In the genomic region with DNA sequence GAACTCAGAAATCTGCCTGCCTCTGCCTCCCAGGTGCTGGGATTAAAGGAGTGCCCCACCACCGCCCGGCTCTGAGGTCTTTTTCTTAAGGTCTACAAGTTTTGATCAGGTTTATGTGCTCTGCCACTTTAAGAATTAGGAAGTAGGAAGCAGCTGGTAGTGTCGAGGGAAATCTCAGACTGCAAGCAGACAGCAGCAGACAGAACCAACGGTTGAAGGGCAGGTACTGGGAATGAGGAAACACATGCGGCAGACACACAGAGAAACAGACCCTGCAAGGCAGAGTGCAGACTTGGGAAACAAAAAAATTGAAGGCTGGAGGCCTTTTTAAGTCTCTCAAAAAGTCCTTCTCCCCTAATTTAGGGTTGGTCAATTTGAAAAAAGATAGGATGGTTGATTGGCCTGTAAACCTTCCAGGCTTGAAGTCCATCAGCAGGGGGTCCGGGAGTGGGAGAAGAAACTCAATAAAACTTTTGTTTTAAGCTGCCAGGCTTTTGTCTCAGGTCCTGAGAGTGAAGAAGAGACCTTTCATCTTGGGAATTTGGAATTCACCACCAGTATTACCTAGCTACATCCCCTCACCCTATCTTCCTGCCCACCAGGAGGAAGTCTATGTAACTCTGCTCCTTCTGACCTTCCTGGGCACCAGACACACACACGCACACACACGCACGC, we compare ENCODE assay signal across 9 mouse cellular contexts. TPM values are rescaled to one million over a fixed set of nuclear protein-coding genes. Genes with fewer than 3 reads are reported as not detected.
A peak's percentile ranks its signal among the peaks of the same experiment; 100 is the strongest.
DNase-seq lines count a peak whose midpoint lies in the region; ATAC-seq and TF ChIP-seq lines count a peak whose summit lies in the region.
"Had no signal": no experiment of that assay in that cellular context is flagged by ENCODE, and none has a peak within 500 bp of the region (broad histone marks: within the 10 kb centered on the region; RNA-seq: fewer than 3 reads in every experiment).

No protein-coding gene starts in this region.

- peak; percentile 95 for DNase-seq in heart, adult 11 months
- DNase-seq in heart, postnatal 4 days = no peak
- no peak for DNase-seq in lung, adult 2 months
- no peak for DNase-seq in lung, postnatal 14 days
- no peak for DNase-seq in ovary, postnatal 14 days (ENCODE audit: low spot score)
- DNase-seq in left cerebral cortex, adult 8-10 months (ENCODE audit: low spot score in 2 of 2) = no peak
- DNase-seq: cerebellum, adult 9-10 months had no signal

- no peak overlapping the region for H3K9ac ChIP-seq in limb, embryonic 12.5 days (replicated peaks)
- peak overlapping the region; percentile 2; the same call in 1 of the 2 replicates for H3K9ac ChIP-seq in stomach, embryonic 16.5 days (ENCODE audit: low read length)

- H3K36me3 ChIP-seq in limb, embryonic 12.5 days = no peaks in the 10 kb centered on the region
- no peaks in the 10 kb centered on the region for H3K36me3 ChIP-seq in stomach, embryonic 16.5 days (ENCODE audit: control insufficient read depth, insufficient read depth, low read length)

- H3K27me3 ChIP-seq in limb, embryonic 12.5 days = no peaks in the 10 kb centered on the region
- H3K27me3 ChIP-seq in stomach, embryonic 16.5 days (ENCODE audit: control insufficient read depth, insufficient read depth, low read length) = no peaks in the 10 kb centered on the region

- no peak for TF ChIP-seq POLR2A in lung, adult 2 months (IDR thresholded peaks at IDR 0.05; ENCODE audit: borderline replicate concordance, extremely low read depth, low read depth, low read length)

- H3K4me3 ChIP-seq in lung, adult 2 months (replicated peaks; ENCODE audit: extremely low read depth, low read depth, low read length) = peak overlapping the region; percentile 18
- H3K4me3 ChIP-seq in limb, embryonic 12.5 days (replicated peaks) = no peak overlapping the region
- H3K4me3 ChIP-seq in stomach, embryonic 16.5 days (replicated peaks; ENCODE audit: low read length) = no peak overlapping the region

- TF ChIP-seq CTCF in lung, adult 2 months (IDR thresholded peaks at IDR 0.05; ENCODE audit: insufficient read depth, low read length) = no peak

- peaks cover 33% of the 10 kb centered on the region for H3K4me1 ChIP-seq in lung, adult 2 months (ENCODE audit: control insufficient read depth, insufficient read depth, low read length)
- H3K4me1 ChIP-seq in limb, embryonic 12.5 days (replicated peaks) = peaks cover 52% of the 10 kb centered on the region
- H3K4me1 ChIP-seq in stomach, embryonic 16.5 days (ENCODE audit: control insufficient read depth, insufficient read depth, low read length) = peaks cover 58% of the 10 kb centered on the region

- no peak overlapping the region for H3K4me2 ChIP-seq in limb, embryonic 12.5 days
- H3K4me2 ChIP-seq in stomach, embryonic 16.5 days (ENCODE audit: low read depth, low read length) = no peak overlapping the region

- H3K27ac ChIP-seq in limb, embryonic 12.5 days = peak overlapping the region; percentile 12; the same call in 1 of the 2 replicates
- H3K27ac ChIP-seq in stomach, embryonic 16.5 days (ENCODE audit: low read length) = peak overlapping the region; percentile 99

- 39% methylated on average over 9 of the region's 9 CpGs for WGBS in lung, adult 2 months
- 48% methylated on average over 9 of the region's 9 CpGs for WGBS in limb, embryonic 12.5 days
- WGBS in stomach, embryonic 16.5 days = 56% methylated on average over 9 of the region's 9 CpGs

- no peaks in the 10 kb centered on the region for H3K9me3 ChIP-seq in limb, embryonic 12.5 days
- no peaks in the 10 kb centered on the region for H3K9me3 ChIP-seq in stomach, embryonic 16.5 days (replicated peaks; ENCODE audit: control insufficient read depth, low read length)

- ATAC-seq in limb, embryonic 12.5 days (ENCODE audit: insufficient number of reproducible peaks, insufficient read depth, low FRiP score, low TSS enrichment, low read depth) = no peak
- ATAC-seq in stomach, embryonic 16.5 days (ENCODE audit: insufficient read depth, low FRiP score) = no peak

RNA-seq across cellular contexts. Expression of gene Ccnd3, which starts 4.3 kb away (rescaled TPM):
- total RNA-seq in heart, postnatal 4 days (2021) = 100 to 1,000 TPM; 170 to 175 TPM
- 202 and 229 TPM in 2 replicates for polyA plus RNA-seq in lung, adult 2 months (2012; rRNA removed)
- polyA plus RNA-seq in limb, embryonic 12.5 days (2016; fragmentation: Nextera tagmentation; extraction: Ambion mirVana) = 323 and 348 TPM in 2 replicates
- 334 and 340 TPM in 2 replicates for polyA plus RNA-seq in stomach, embryonic 16.5 days (2015; fragmentation: Nextera tagmentation; extraction: Ambion mirVana)
- 10 to 100 TPM; 28.2 to 33.4 (median 30.8) TPM for total RNA-seq in left cerebral cortex, adult 8-10 months (2022)

RNA-seq across cellular contexts. Expression of gene Taf8, which starts 7.1 kb away (rescaled TPM):
- total RNA-seq in heart, postnatal 4 days (2021) = 10 to 100 TPM; 13.7 to 14.6 TPM
- 25.7 and 32.2 TPM in 2 replicates for polyA plus RNA-seq in lung, adult 2 months (2012; rRNA removed)
- 39.0 and 40.3 TPM in 2 replicates for polyA plus RNA-seq in limb, embryonic 12.5 days (2016; fragmentation: Nextera tagmentation; extraction: Ambion mirVana)
- 25.7 and 27.3 TPM in 2 replicates for polyA plus RNA-seq in stomach, embryonic 16.5 days (2015; fragmentation: Nextera tagmentation; extraction: Ambion mirVana)
- 10 to 100 TPM; 17.6 to 22.3 (median 19.1) TPM for total RNA-seq in left cerebral cortex, adult 8-10 months (2022)
